Mouse (Mus musculus) mouse embryonic stem cell (cell line): ENCODE measurements around the gene Unc13b.

Experiments
- in situ Hi-C, 2 experiments: fragments of 300-500 bp; cut with MboI; formaldehyde crosslinking; loops; 1 replicate in 1 of 2; 3 replicates in 1 of 2; pipeline ENCODE4 v1.14.3; 2019 to 2020; ENCODE audit warnings: low sequenced_read_pairs in 2 of 2, low pct_unique_long_range_greater_than_20kb in 1 of 2, mixed read lengths in 1 of 2; ENCODE audit not compliant: unreplicated experiment in 1 of 2

The Unc13b gene

GRCm38 (mm10) chr4:43035851-43036250, 22.9 kb upstream of the Unc13b start:
- in situ Hi-C loops: no loop called here

GRCm38 (mm10) chr4:43036356-43036755, 22.4 kb upstream of the Unc13b start:
- in situ Hi-C loops: no loop called here

DNA sequence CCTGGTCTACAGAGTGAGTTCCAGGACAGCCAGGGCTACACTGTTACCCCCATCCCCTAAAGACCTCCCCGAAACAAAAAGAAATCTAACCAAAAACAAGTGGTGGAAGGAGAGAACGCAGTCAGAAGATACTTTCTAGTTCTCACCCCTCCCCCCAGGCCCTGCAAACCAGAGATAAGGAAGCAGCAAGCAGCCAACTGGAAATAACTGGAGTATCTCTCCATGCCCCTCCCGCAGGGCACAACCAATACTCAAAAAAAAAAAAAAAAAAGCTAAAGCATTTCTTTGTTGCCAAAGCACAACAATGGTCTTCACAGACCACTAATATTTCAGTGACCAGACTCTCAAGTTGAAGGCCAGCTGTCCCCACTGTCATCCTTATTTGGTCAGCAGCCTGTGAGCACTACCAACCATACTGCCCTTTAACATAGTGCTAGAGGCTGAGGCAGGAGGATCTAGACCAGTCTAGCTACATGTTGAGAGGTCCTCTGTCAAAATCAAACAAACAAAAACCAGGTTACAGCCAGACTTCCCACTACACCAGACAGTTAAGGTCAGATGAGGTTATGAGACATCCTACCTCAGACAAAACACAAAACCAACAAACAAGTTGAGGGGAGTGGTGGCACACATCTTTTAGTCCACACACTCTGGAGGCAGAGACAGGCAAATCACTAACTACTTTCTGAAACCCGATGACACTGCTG, 20.7 kb upstream of the Unc13b start:
- in situ Hi-C loops: no loop called here

GRCm38 (mm10) chr4:43038567-43039495, 19.9 kb upstream of the Unc13b start:
- in situ Hi-C loops: no loop called here

GRCm38 (mm10) chr4:43039609-43040008, 19.1 kb upstream of the Unc13b start:
- in situ Hi-C loops: no loop called here

DNA sequence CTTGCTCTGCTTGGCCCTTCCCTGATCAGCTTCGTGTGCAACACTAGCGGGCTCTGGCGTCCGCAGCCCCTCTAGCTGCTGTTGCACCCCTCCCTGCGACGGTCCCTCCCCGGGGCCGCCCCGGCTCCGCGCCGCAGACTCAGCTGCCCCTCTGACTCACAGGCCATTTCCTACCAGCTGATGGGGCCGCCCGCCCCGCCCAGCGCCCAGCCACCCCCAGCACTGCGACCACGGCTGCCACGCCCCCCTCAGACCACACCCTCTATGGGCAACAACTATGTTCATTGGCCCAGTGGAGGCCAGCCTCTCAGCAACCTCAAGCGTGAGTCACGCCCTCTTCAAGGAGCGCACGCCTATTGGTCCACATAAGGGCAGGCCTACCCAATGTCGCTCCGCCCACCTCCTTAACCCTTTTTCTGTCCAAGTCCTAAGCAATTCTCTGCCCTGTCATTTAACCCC, 18.6 kb upstream of the Unc13b start:
- in situ Hi-C loops: no loop called here

- in situ Hi-C loops: no loop called here
Observed at GRCm38 (mm10) chr4:43040881-43041547, 17.7 kb upstream of the Unc13b start.

DNA sequence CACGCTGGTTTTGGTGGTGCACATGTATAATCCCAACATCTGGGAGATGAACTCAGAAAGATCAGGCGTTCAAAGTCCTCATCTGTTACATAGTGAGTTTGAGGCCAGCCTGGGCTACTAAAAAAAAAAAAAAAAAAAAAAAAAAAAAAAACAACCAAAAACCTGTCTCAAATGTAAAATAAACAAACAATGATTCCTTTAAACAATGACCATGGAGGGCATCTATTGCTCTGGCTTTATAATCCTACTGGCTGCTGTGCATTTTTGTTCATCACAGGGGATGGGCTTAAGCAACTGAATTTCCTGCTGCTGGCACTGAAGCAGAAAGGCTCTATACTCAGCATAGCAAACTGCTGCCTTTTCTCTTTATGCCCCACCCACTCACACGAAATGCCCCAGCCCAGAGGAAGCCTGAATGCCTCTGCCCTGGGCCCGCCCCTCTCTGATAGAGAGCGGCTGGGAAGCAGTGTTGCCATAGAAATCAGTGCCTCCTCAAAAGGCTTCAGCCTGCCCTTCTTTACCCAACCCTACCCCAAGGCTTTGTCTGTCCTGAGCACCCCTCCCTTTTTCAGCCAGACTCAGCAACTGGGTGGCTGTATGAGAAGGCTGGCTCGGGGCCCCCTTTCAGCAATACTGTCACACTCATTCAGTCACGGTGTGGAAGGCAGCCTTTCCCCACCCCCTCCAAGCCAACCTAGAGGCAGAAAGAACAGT, 15.0 kb upstream of the Unc13b start:
- in situ Hi-C loops: no loop called here

DNA sequence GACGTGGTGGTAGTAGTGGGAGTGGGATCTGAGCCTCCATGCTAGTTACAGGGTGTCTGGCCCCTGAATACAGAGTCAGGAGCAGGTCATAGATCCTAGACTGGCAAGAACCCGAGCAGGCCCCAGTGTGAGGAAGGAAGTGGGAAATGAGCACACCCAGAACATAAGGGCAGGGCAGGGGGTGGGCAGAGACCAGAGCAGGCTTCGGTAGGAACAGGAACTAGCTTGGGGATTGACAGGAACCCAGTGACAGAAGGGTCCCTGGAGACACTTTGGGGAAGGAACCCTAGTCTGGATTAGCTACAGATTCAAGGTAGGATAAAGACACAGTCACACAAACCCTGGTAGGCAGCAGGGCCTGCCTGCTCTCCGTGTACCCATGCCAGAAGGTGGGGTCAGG, 14.1 kb upstream of the Unc13b start:
- in situ Hi-C loops: no loop called here

DNA sequence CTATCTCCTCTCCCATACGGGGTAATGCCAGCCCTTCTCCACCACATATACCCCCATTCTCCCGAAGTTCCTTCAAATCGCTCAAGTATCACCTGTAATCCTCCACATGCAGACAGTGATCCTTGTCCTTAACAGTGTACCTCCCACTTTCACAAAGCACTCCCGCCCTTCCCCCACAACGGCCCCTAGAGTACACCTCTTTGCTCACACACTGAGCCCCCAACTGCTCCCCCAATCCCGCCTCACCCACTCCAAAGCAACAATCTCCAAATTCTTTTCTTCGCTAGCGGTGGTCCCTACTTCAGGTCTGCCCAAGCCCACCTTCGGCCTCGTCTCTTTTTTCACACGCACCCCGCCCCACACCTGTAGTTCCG, 13.5 kb upstream of the Unc13b start:
- in situ Hi-C loops: no loop called here

- in situ Hi-C loops: no loop called here
Observed at GRCm38 (mm10) chr4:43045659-43046302, 13.0 kb upstream of the Unc13b start, which contains the start of gene Fam214b. Gene Fam214b (minus strand): TSS chr4:43046220.

GRCm38 (mm10) chr4:43046607-43047006, 12.1 kb upstream of the Unc13b start:
- in situ Hi-C loops: no loop called here

- in situ Hi-C loops: no loop called here
Observed at GRCm38 (mm10) chr4:43047231-43047630, 11.5 kb upstream of the Unc13b start.

- in situ Hi-C loops: no loop called here
Observed at GRCm38 (mm10) chr4:43052627-43053026, 6.1 kb upstream of the Unc13b start.

- in situ Hi-C loops: no loop called here
Observed at GRCm38 (mm10) chr4:43057654-43058053, 1.1 kb upstream of the Unc13b start.

DNA sequence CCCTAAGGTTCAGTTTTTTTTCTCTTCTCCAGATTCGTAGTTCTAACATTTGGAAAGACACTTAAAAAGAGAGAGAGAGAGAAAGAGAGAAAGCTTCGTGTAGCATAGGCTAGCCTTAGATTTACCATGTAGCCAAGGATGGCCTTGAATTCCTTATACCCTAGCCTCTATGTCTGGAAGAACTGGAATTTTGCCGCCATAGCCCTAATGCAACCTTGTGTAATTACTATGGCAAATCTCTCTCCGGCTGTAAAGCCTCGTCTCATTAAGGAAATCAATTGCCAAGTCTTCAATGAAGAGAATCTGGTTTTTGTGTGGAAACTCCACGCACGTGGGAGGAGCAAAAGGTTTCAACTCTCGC, 381 bp upstream of the Unc13b start:
- in situ Hi-C loops: no loop called here

GRCm38 (mm10) chr4:43059697-43060096, 944 bp downstream of the Unc13b start:
- in situ Hi-C loops: no loop called here

- in situ Hi-C loops: no loop called here
Observed at GRCm38 (mm10) chr4:43060286-43060685, 1.5 kb downstream of the Unc13b start.
